ENCODE assay signal across 15 mouse cellular contexts in the genomic region with DNA sequence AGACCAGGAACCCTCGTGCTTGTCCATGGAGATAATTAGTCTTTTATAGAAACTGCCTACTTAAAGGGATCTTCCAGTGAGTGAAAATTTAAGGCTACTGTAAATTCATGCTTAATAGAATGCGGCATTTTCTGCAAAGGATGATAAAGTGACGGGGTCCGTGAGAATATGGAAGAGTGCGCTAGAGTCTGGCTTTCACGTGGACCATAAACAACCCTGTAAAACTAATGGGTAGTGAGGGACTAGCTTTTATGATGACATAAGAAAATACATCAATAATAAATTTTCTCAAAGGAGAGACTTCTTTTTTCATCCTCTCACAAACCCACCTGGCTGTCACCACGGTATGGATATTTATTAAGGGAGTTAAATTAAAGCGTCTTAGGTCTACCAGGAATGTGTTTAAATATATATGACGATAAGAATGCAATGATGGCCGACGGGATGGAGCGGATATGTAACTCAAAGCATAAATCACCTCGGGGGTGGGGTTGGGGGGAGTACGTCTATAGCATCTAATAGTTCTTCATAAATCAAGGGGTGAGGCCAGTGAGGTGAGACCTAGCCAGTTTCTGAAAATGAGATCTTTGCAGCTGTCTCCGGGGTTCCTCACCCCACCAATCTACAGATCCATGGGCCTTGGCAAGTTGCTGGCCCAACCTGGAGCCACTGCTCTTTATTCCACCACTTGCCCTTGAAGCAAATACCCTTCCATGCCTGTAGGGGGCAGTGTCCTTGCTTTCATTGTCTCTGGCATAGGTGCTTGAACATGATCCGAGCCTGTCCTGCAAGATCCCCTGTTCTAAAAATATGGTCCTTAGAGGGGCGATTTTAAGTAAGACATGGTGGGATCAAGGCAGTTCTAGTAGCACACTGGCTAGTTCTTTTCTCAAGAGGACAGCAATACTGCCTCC. TPM values are rescaled to one million over a fixed set of nuclear protein-coding genes. Genes with fewer than 3 reads are reported as not detected.
DNase-seq lines count a peak whose midpoint lies in the region; ATAC-seq and TF ChIP-seq lines count a peak whose summit lies in the region.
"Had no signal": no experiment of that assay in that cellular context is flagged by ENCODE, and none has a peak within 500 bp of the region (broad histone marks: within the 10 kb centered on the region; RNA-seq: fewer than 3 reads in every experiment).

No protein-coding gene starts in this region.

- no peak overlapping the region for H3K9ac ChIP-seq in lung, embryonic 14.5 days
- no peak overlapping the region for H3K9ac ChIP-seq in MEL (ENCODE audit: control insufficient read depth, low read depth, low read length, poor library complexity, severe bottlenecking)
- no peak overlapping the region for H3K9ac ChIP-seq in stomach, postnatal 0 days (ENCODE audit: low read length)
- H3K9ac ChIP-seq: heart, embryonic 12.5 days had no signal

- no peak for TF ChIP-seq EP300 in MEL (IDR thresholded peaks at IDR 0.05; ENCODE audit: low read depth in 1 of 2, low read length in 2 of 2)
- no peak for TF ChIP-seq EP300 in stomach, postnatal 0 days (optimal IDR thresholded peaks at IDR 0.05)

- intact Hi-C loops in heart, postnatal 25 days (cut with DNase I), result no loop called here

- H3K27me3 ChIP-seq in lung, embryonic 14.5 days (ENCODE audit: insufficient read depth, low read length), result no peaks in the 10 kb centered on the region
- no peaks in the 10 kb centered on the region for H3K27me3 ChIP-seq in MEL (ENCODE audit: control insufficient read depth in 1 of 2, insufficient read depth in 2 of 2, low read length in 2 of 2)
- no peaks in the 10 kb centered on the region for H3K27me3 ChIP-seq in stomach, postnatal 0 days (ENCODE audit: control insufficient read depth, insufficient read depth, low read length)
- no peaks in the 10 kb centered on the region for H3K27me3 ChIP-seq in cerebellum, adult 2 months (ENCODE audit: control insufficient read depth, insufficient read depth, low read length)
- H3K27me3 ChIP-seq: CH12.LX; heart, embryonic 12.5 days had no signal

- H3K4me2 ChIP-seq in lung, embryonic 14.5 days, result no peak overlapping the region
- no peak overlapping the region for H3K4me2 ChIP-seq in stomach, postnatal 0 days (replicated peaks; ENCODE audit: low read depth)
- H3K4me2 ChIP-seq: heart, embryonic 12.5 days had no signal

- H3K27ac ChIP-seq in lung, embryonic 14.5 days (ENCODE audit: low read depth), result no peak overlapping the region
- no peak overlapping the region for H3K27ac ChIP-seq in MEL (ENCODE audit: control insufficient read depth, low read depth, low read length)
- H3K27ac ChIP-seq in stomach, postnatal 0 days (replicated peaks), result no peak overlapping the region
- H3K27ac ChIP-seq in cerebellum, adult 2 months (ENCODE audit: insufficient read depth, low read length), result no peak overlapping the region
- H3K27ac ChIP-seq: midbrain, embryonic 10.5 days had no signal

- H3K9me3 ChIP-seq in lung, embryonic 14.5 days (ENCODE audit: low read depth, low read length), result no peaks in the 10 kb centered on the region
- H3K9me3 ChIP-seq in MEL (replicated peaks; ENCODE audit: insufficient read depth, low read length), result no peaks in the 10 kb centered on the region
- H3K9me3 ChIP-seq in stomach, postnatal 0 days (ENCODE audit: control insufficient read depth, low read length), result no peaks in the 10 kb centered on the region
- H3K9me3 ChIP-seq: heart, embryonic 12.5 days; midbrain, embryonic 10.5 days had no signal

- DNase-seq in heart, adult 11 months, result peak; percentile 87
- no peak for DNase-seq in heart, postnatal 25 days (ENCODE audit: low spot score)
- DNase-seq in lung, embryonic 14.5 days, result no peak
- no peak for DNase-seq in lung, postnatal 14 days
- DNase-seq in MEL (ENCODE audit: low read depth, low spot score), result no peak
- no peak for DNase-seq in stomach, postnatal 0 days (ENCODE audit: low spot score)
- no peak for DNase-seq in layer of hippocampus, adult 11-12 months (ENCODE audit: low spot score)
- DNase-seq in cerebellum, adult 2 months, result no peak
- DNase-seq: adrenal gland, postnatal 10 days; cerebellum, adult 11 months; right cerebral cortex, postnatal 4 days had no signal

- no peak for TF ChIP-seq RAD21 in MEL (IDR thresholded peaks at IDR 0.05; ENCODE audit: low read depth, low read length)

- WGBS in lung, embryonic 14.5 days, result 80% methylated on average over 17 of the region's 17 CpGs
- WGBS in stomach, postnatal 0 days, result 75% methylated on average over 17 of the region's 17 CpGs
- WGBS in cerebellum, adult 2 months, result 90% methylated on average over 17 of the region's 17 CpGs

- H3K4me1 ChIP-seq in lung, embryonic 14.5 days (ENCODE audit: insufficient read depth), result no peaks in the 10 kb centered on the region
- H3K4me1 ChIP-seq in MEL (ENCODE audit: control insufficient read depth in 1 of 2, insufficient read depth in 2 of 2, low read length in 2 of 2), result no peaks in the 10 kb centered on the region
- H3K4me1 ChIP-seq in stomach, postnatal 0 days (replicated peaks; ENCODE audit: control insufficient read depth, insufficient read depth), result no peaks in the 10 kb centered on the region
- no peaks in the 10 kb centered on the region for H3K4me1 ChIP-seq in cerebellum, adult 2 months (ENCODE audit: control insufficient read depth, insufficient read depth, low read length)
- H3K4me1 ChIP-seq: heart, embryonic 12.5 days; midbrain, embryonic 10.5 days had no signal

- no peaks in the 10 kb centered on the region for H3K79me2 ChIP-seq in MEL (ENCODE audit: control insufficient read depth, insufficient read depth, low read length, poor library complexity)

- ATAC-seq in lung, embryonic 14.5 days (ENCODE audit: insufficient read depth), result no peak
- no peak for ATAC-seq in stomach, postnatal 0 days (ENCODE audit: low FRiP score, low TSS enrichment)

- peak; percentile 52; the same call in 1 of the 2 replicates for TF ChIP-seq CTCF in lung, embryonic 14.5 days (IDR thresholded peaks at IDR 0.05; ENCODE audit: low read depth)
- TF ChIP-seq CTCF in MEL (IDR thresholded peaks at IDR 0.05 in 2 of 3, conservative IDR thresholded peaks at IDR 0.05 in 1 of 3; ENCODE audit: control insufficient read depth in 1 of 3, insufficient read depth in 1 of 3, low read depth in 2 of 3, low read length in 3 of 3, poor library complexity in 1 of 3, severe bottlenecking in 1 of 3), result peak in 2 of 3 experiments; percentile 4 to 24; a peak in 3 of 6 replicates
- TF ChIP-seq CTCF in stomach, postnatal 0 days (IDR thresholded peaks at IDR 0.05; ENCODE audit: low read depth), result peak; percentile 48
- no peak; the same call in 1 of the 2 replicates for TF ChIP-seq CTCF in cerebellum, adult 2 months (IDR thresholded peaks at IDR 0.05; ENCODE audit: borderline replicate concordance, insufficient read depth, low read depth, low read length)

- H3K4me3 ChIP-seq in lung, embryonic 14.5 days (ENCODE audit: low read depth, low read length), result no peak overlapping the region
- H3K4me3 ChIP-seq in MEL (ENCODE audit: control insufficient read depth in 1 of 2, insufficient read depth in 1 of 2, low read depth in 2 of 2, low read length in 2 of 2), result no peak overlapping the region
- no peak overlapping the region for H3K4me3 ChIP-seq in stomach, postnatal 0 days (ENCODE audit: low read depth, low read length)
- H3K4me3 ChIP-seq in cerebellum, adult 2 months (replicated peaks; ENCODE audit: insufficient read depth, low read depth, low read length), result no peak overlapping the region
- H3K4me3 ChIP-seq: heart, embryonic 12.5 days; midbrain, embryonic 10.5 days had no signal

- H3K36me3 ChIP-seq in lung, embryonic 14.5 days (ENCODE audit: insufficient read depth), result no peaks in the 10 kb centered on the region
- no peaks in the 10 kb centered on the region for H3K36me3 ChIP-seq in MEL (ENCODE audit: control insufficient read depth in 1 of 2, insufficient read depth in 2 of 2, low read length in 2 of 2)
- H3K36me3 ChIP-seq in stomach, postnatal 0 days (ENCODE audit: control insufficient read depth, insufficient read depth, low read length), result no peaks in the 10 kb centered on the region
- H3K36me3 ChIP-seq: heart, embryonic 12.5 days; midbrain, embryonic 10.5 days had no signal

- no peak for TF ChIP-seq POLR2A in MEL (IDR thresholded peaks at IDR 0.05; ENCODE audit: control insufficient read depth in 1 of 2, insufficient read depth in 1 of 2, low read depth in 1 of 2, low read length in 2 of 2, poor library complexity in 1 of 2)
- TF ChIP-seq POLR2A in cerebellum, adult 2 months (IDR thresholded peaks at IDR 0.05; ENCODE audit: borderline replicate concordance, insufficient read depth, low read length), result no peak

TF ChIP-seq in MEL, 35 proteins besides CTCF, POLR2A, EP300 and RAD21 (continues in another document):
- TF ChIP-seq ZC3H11A (IDR thresholded peaks at IDR 0.05; ENCODE audit: low read depth, low read length) (no peak), CHD2 (IDR thresholded peaks at IDR 0.05; ENCODE audit: low read length) (no peak), MYB (IDR thresholded peaks at IDR 0.05; ENCODE audit: low read depth, low read length) (no peak), KAT2A (conservative IDR thresholded peaks at IDR 0.05; ENCODE audit: low read depth, low read length) (no peak), GABPA (IDR thresholded peaks at IDR 0.05; ENCODE audit: low read depth, low read length) (no peak), SIN3A (IDR thresholded peaks at IDR 0.05; ENCODE audit: low read length) (no peak), E2F4 (IDR thresholded peaks at IDR 0.05; ENCODE audit: borderline replicate concordance, low read depth, low read length) (no peak), NRF1 (IDR thresholded peaks at IDR 0.05; ENCODE audit: insufficient read depth, low read depth, low read length, poor library complexity, severe bottlenecking) (no peak), ZKSCAN1 (IDR thresholded peaks at IDR 0.05; ENCODE audit: low read depth, low read length) (no peak)

RNA-seq across cellular contexts. Expression of gene Themis3, which starts 35.8 kb away (rescaled TPM):
- under 1 TPM in 1 of 2 experiments, not detected in 1; 0.08 TPM for total RNA-seq in heart, postnatal 25 days (2021)
- polyA plus RNA-seq in lung, embryonic 14.5 days (2014; fragmentation: Nextera tagmentation; extraction: Ambion mirVana), result 0.16 and 0.22 TPM in 2 replicates
- not detected in 2 replicates for total RNA-seq in MEL (2012; rRNA removed)
- polyA plus RNA-seq in MEL (2012; ENCODE audit: insufficient read depth in 1 of 2, insufficient read length in 2 of 2, low read depth in 1 of 2, low replicate concordance in 2 of 2, missing spikeins in 1 of 2), result under 1 TPM in 1 of 2 experiments, not detected in 1; 0.03 TPM
- polyA plus RNA-seq in stomach, postnatal 0 days (2015; fragmentation: Nextera tagmentation; extraction: Ambion mirVana), result 0.12 and 0.17 TPM in 2 replicates
- not detected in 2 replicates for polyA plus RNA-seq in cerebellum, adult 2 months (2012; rRNA removed)
- total RNA-seq: CH12.LX; neutrophil, adult 5-6 weeks had no signal
- polyA plus RNA-seq: heart, embryonic 12.5 days; midbrain, embryonic 10.5 days had no signal

RNA-seq across cellular contexts. Expression of gene Rab12, which starts 39.1 kb away (rescaled TPM):
- total RNA-seq in heart, postnatal 25 days (2021), result 100 to 1,000 TPM; 206 to 221 TPM
- polyA plus RNA-seq in lung, embryonic 14.5 days (2014; fragmentation: Nextera tagmentation; extraction: Ambion mirVana), result 67.4 and 71.5 TPM in 2 replicates
- 9.7 and 10.7 TPM in 2 replicates for total RNA-seq in MEL (2012; rRNA removed)
- 10 to 100 TPM in 1 of 2 experiments, not detected in 1; 19.0 TPM for polyA plus RNA-seq in MEL (2012; ENCODE audit: insufficient read depth in 1 of 2, insufficient read length in 2 of 2, low read depth in 1 of 2, low replicate concordance in 2 of 2, missing spikeins in 1 of 2)
- polyA plus RNA-seq in stomach, postnatal 0 days (2015; fragmentation: Nextera tagmentation; extraction: Ambion mirVana), result 24.5 and 25.4 TPM in 2 replicates
- 107 and 110 TPM in 2 replicates for polyA plus RNA-seq in cerebellum, adult 2 months (2012; rRNA removed)
